Mouse (Mus musculus): ENCODE results near the gene Gpsm1. TPM values are rescaled to one million over a fixed set of nuclear protein-coding genes. Genes with fewer than 3 reads are reported as not detected.

The Gpsm1 gene
- polyA plus RNA-seq, 1 experiment from 2014 or later = 65.0 TPM

DNA sequence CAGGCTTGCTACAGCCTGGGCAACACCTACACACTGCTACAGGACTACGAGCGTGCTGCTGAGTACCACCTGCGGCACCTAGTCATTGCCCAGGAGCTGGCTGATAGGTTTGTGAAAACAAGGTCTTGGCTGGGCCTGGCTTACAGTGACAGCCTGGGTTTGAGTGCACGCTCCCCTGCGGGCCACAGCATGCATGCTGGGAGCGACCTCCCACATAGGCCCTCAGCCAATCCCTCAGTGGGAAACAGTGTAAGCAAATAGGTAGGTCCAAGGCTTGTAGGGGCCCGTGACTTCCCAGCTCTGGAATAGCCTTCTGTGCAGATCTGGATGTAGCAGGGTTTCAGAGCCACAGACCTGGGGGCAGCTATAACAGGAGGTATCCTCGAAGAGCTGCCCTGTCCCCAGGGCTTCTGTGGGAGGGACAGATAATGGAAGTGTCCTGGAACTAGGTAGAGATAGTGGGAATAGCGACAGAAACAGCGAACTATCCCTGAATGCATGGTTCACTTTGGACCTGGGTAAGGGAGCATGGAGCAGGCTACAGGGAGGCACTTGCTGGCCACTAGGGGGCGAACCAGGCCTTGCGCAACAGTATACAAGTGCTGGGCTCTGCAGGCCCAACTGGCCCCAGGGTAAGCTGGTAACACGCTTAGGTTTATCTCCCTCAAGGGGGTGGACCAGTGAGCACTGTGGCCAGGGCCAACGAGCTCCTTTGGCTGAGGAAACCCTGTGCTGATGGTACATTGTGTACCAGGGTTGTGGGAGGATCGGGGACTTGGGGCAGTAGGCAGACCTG is 10.3 kb downstream of the Gpsm1 start:
- no peaks in the 10 kb centered on the region for H3K27me3 ChIP-seq (ENCODE audit: control insufficient read depth, insufficient read depth, low read length)
- no peak overlapping the region for H3K27ac ChIP-seq (ENCODE audit: low read depth, low read length)
- no peaks in the 10 kb centered on the region for H3K4me1 ChIP-seq (ENCODE audit: control insufficient read depth, insufficient read depth, low read length)
- H3K9me3 ChIP-seq (ENCODE audit: control insufficient read depth, low read length) = no peaks in the 10 kb centered on the region
- DNase-seq (ENCODE audit: low spot score) (peak; percentile 73), ATAC-seq (ENCODE audit: insufficient read depth, low FRiP score, low TSS enrichment) (peak; percentile 84)
- WGBS = 70% methylated on average over 15 of the region's 15 CpGs
- no peak overlapping the region for H3K4me2 ChIP-seq (ENCODE audit: low read depth)
- no peak overlapping the region for H3K9ac ChIP-seq (ENCODE audit: low read length)
- no peak overlapping the region for H3K4me3 ChIP-seq (ENCODE audit: low read depth, low read length)
- peaks cover 28% of the 10 kb centered on the region for H3K36me3 ChIP-seq (ENCODE audit: control insufficient read depth, insufficient read depth, low read length)

DNA sequence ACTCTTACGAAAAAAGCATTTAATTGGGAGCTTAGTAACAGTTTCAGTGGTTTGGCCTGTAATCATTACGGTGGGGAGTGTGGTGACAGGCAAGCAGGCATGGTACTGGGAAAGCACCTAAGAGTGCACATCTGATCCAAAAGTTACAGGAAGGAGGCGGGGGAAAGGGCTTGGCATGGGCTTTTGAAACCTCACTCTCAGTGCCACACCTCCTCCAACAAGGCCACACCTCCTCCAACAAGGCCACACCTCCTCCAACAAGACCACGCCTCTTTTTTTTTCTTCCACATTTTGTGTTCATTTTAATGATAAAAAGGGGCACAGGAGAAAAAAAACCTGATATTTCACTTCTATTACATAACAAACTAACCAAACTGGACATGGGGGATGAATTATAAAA is 12.5 kb downstream of the Gpsm1 start:
- H3K9ac ChIP-seq (ENCODE audit: low read length) = no peak overlapping the region

DNA sequence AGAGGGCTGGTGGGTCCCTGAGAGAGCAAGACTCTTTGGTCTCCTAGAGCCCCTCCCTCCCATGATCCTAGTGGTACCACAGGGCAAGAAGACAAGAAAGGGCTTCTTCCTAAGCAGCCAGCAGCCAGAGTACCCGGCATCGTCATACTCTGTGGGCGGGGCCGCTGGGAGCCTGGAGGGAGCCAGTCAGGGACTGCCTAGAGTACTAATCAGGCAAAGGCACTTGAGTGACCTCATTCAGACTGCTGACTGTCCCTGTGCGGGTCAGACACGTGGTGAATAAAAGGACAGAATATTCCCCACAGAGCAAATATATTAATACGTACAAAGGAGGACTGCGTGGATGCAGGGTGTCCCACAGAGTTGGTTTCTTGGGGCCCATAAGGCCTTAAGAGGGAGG is 14.1 kb downstream of the Gpsm1 start:
- peaks cover 23% of the 10 kb centered on the region for H3K36me3 ChIP-seq (ENCODE audit: control insufficient read depth, insufficient read depth, low read length)
- DNase-seq (ENCODE audit: low spot score) = no peak
- WGBS = 65% methylated on average over 8 of the region's 8 CpGs
- H3K9me3 ChIP-seq (ENCODE audit: control insufficient read depth, low read length) = no peaks in the 10 kb centered on the region
- no peak overlapping the region for H3K9ac ChIP-seq (ENCODE audit: low read length)
- no peak overlapping the region for H3K27ac ChIP-seq (ENCODE audit: low read depth, low read length)
- no peaks in the 10 kb centered on the region for H3K27me3 ChIP-seq (ENCODE audit: control insufficient read depth, insufficient read depth, low read length)
- H3K4me3 ChIP-seq (ENCODE audit: low read depth, low read length) = no peak overlapping the region
- H3K4me1 ChIP-seq (ENCODE audit: control insufficient read depth, insufficient read depth, low read length) = no peaks in the 10 kb centered on the region
- H3K4me2 ChIP-seq (ENCODE audit: low read depth) = no peak overlapping the region
- no peak for ATAC-seq (ENCODE audit: insufficient read depth, low FRiP score, low TSS enrichment)

More for the DNA sequence above, 12.5 kb downstream of the Gpsm1 start:
- 88% methylated on average over 4 of the region's 4 CpGs for WGBS
- Histone ChIP-seq H3K4me1 (ENCODE audit: control insufficient read depth, insufficient read depth, low read length) (no peaks in the 10 kb centered on the region), H3K4me3 (ENCODE audit: low read depth, low read length) (no peak overlapping the region), H3K4me2 (ENCODE audit: low read depth) (no peak overlapping the region), H3K9me3 (ENCODE audit: control insufficient read depth, low read length) (no peaks in the 10 kb centered on the region), H3K36me3 (ENCODE audit: control insufficient read depth, insufficient read depth, low read length) (peaks cover 27% of the 10 kb centered on the region), H3K27ac (ENCODE audit: low read depth, low read length) (no peak overlapping the region), H3K27me3 (ENCODE audit: control insufficient read depth, insufficient read depth, low read length) (no peaks in the 10 kb centered on the region)
- DNase-seq (ENCODE audit: low spot score) = no peak
- no peak for ATAC-seq (ENCODE audit: insufficient read depth, low FRiP score, low TSS enrichment)

- no peaks in the 10 kb centered on the region for H3K27me3 ChIP-seq (ENCODE audit: control insufficient read depth, insufficient read depth, low read length)
- no peak overlapping the region for H3K4me2 ChIP-seq (ENCODE audit: low read depth)
- H3K9me3 ChIP-seq (ENCODE audit: control insufficient read depth, low read length) = no peaks in the 10 kb centered on the region
- no peaks in the 10 kb centered on the region for H3K4me1 ChIP-seq (ENCODE audit: control insufficient read depth, insufficient read depth, low read length)
- ATAC-seq (ENCODE audit: insufficient read depth, low FRiP score, low TSS enrichment) = no peak
- H3K27ac ChIP-seq (ENCODE audit: low read depth, low read length) = no peak overlapping the region
- DNase-seq (ENCODE audit: low spot score) = no peak
- no peak overlapping the region for H3K9ac ChIP-seq (ENCODE audit: low read length)
- peaks cover 20% of the 10 kb centered on the region for H3K36me3 ChIP-seq (ENCODE audit: control insufficient read depth, insufficient read depth, low read length)
- 81% methylated on average over 4 of the region's 4 CpGs for WGBS
- H3K4me3 ChIP-seq (ENCODE audit: low read depth, low read length) = no peak overlapping the region
Measured at GRCm38 (mm10) chr2:26330056-26330468, 14.7 kb downstream of the Gpsm1 start.

DNA sequence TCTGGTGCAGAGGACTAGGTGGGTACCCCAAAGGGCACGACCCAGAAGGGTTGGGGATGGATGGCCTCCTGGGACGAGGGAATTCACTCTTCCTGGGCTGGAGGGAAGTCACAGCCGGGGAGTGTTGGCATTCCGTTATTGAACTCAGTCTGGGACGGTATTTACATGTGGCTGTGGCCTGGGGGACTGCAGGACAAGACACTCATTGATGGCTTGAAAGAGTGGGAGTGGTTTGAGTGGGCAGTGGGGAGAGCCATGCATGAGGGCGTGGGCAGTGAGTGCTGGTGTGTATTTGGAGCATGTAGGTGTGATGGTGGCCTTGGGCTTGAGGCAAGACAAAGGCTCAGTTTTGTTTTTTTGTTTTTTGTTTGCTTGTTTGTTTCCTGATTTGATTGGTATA is 15.4 kb downstream of the Gpsm1 start:
- Histone ChIP-seq H3K4me1 (ENCODE audit: control insufficient read depth, insufficient read depth, low read length) (no peaks in the 10 kb centered on the region), H3K4me2 (ENCODE audit: low read depth) (no peak overlapping the region), H3K36me3 (ENCODE audit: control insufficient read depth, insufficient read depth, low read length) (peaks cover 15% of the 10 kb centered on the region)

GRCm38 (mm10) chr2:26338302-26339203 is 23.2 kb downstream of the Gpsm1 start:
- Histone ChIP-seq H3K4me1 (ENCODE audit: control insufficient read depth, insufficient read depth, low read length) (no peaks in the 10 kb centered on the region), H3K36me3 (ENCODE audit: control insufficient read depth, insufficient read depth, low read length) (peaks cover 21% of the 10 kb centered on the region; the same call in 1 of the 2 replicates), H3K4me2 (ENCODE audit: low read depth) (no peak overlapping the region), H3K9ac (ENCODE audit: low read length) (no peak overlapping the region), H3K4me3 (ENCODE audit: low read depth, low read length) (no peak overlapping the region), H3K27ac (ENCODE audit: low read depth, low read length) (no peak overlapping the region), H3K27me3 (ENCODE audit: control insufficient read depth, insufficient read depth, low read length) (no peaks in the 10 kb centered on the region), H3K9me3 (ENCODE audit: control insufficient read depth, low read length) (no peaks in the 10 kb centered on the region)
- DNase-seq (ENCODE audit: low spot score) = no peak
- WGBS = 83% methylated on average over 8 of the region's 13 CpGs
- ATAC-seq (ENCODE audit: insufficient read depth, low FRiP score, low TSS enrichment) = no peak

More for the DNA sequence above, 15.4 kb downstream of the Gpsm1 start:
- WGBS = 70% methylated on average over 6 of the region's 6 CpGs
- DNase-seq (ENCODE audit: low spot score) (no peak), ATAC-seq (ENCODE audit: insufficient read depth, low FRiP score, low TSS enrichment) (no peak)
- H3K27ac ChIP-seq (ENCODE audit: low read depth, low read length) = no peak overlapping the region
- no peaks in the 10 kb centered on the region for H3K27me3 ChIP-seq (ENCODE audit: control insufficient read depth, insufficient read depth, low read length)
- H3K9ac ChIP-seq (ENCODE audit: low read length) = no peak overlapping the region
- H3K9me3 ChIP-seq (ENCODE audit: control insufficient read depth, low read length) = no peaks in the 10 kb centered on the region
- H3K4me3 ChIP-seq (ENCODE audit: low read depth, low read length) = no peak overlapping the region

GRCm38 (mm10) chr2:26339204-26339551 is 23.9 kb downstream of the Gpsm1 start:
- peaks cover 21% of the 10 kb centered on the region; the same call in 1 of the 2 replicates for H3K36me3 ChIP-seq (ENCODE audit: control insufficient read depth, insufficient read depth, low read length)

DNA sequence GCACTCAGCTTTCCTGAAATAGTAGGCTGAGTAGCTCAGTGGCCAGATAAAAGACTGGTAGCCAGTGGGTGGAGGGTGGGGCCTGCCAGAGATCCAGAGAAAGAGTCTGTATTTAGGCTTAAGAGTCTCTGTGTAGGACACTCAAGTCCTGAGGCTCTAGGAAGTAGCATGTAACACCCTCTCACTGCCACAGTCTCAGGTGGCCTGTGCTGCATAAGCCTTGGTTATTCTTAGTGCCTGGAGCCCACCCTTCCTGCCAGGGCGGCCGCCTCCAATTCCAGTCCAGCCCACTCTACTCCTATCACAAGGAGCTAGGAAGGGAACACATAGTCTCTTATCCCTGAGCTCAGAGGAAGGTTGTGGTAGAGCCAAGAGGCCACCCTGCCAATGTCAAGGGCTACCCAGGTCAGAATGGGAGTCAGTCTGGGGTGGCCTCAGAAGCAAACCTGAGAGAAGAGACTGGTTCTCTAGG is 26.2 kb downstream of the Gpsm1 start:
- ATAC-seq (ENCODE audit: insufficient read depth, low FRiP score, low TSS enrichment) = no peak
- no peak for DNase-seq (ENCODE audit: low spot score)
- H3K27ac ChIP-seq (ENCODE audit: low read depth, low read length) = no peak overlapping the region
- no peaks in the 10 kb centered on the region for H3K9me3 ChIP-seq (ENCODE audit: control insufficient read depth, low read length)
- H3K4me1 ChIP-seq (ENCODE audit: control insufficient read depth, insufficient read depth, low read length) = no peaks in the 10 kb centered on the region
- H3K4me3 ChIP-seq (ENCODE audit: low read depth, low read length) = no peak overlapping the region
- peaks cover 29% of the 10 kb centered on the region for H3K36me3 ChIP-seq (ENCODE audit: control insufficient read depth, insufficient read depth, low read length)
- no peaks in the 10 kb centered on the region for H3K27me3 ChIP-seq (ENCODE audit: control insufficient read depth, insufficient read depth, low read length)
- 100% methylated on average over 2 of the region's 2 CpGs for WGBS
- no peak overlapping the region for H3K9ac ChIP-seq (ENCODE audit: low read length)
- H3K4me2 ChIP-seq (ENCODE audit: low read depth) = no peak overlapping the region

More at GRCm38 (mm10) chr2:26339204-26339551, 23.9 kb downstream of the Gpsm1 start:
- Histone ChIP-seq H3K4me1 (ENCODE audit: control insufficient read depth, insufficient read depth, low read length) (no peaks in the 10 kb centered on the region), H3K27me3 (ENCODE audit: control insufficient read depth, insufficient read depth, low read length) (no peaks in the 10 kb centered on the region), H3K9ac (ENCODE audit: low read length) (no peak overlapping the region), H3K4me3 (ENCODE audit: low read depth, low read length) (no peak overlapping the region), H3K27ac (ENCODE audit: low read depth, low read length) (no peak overlapping the region), H3K4me2 (ENCODE audit: low read depth) (no peak overlapping the region), H3K9me3 (ENCODE audit: control insufficient read depth, low read length) (no peaks in the 10 kb centered on the region)
- DNase-seq (ENCODE audit: low spot score) (no peak), ATAC-seq (ENCODE audit: insufficient read depth, low FRiP score, low TSS enrichment) (no peak)
- 92% methylated on average over 5 of the region's 5 CpGs for WGBS
